Mouse (Mus musculus) mature B cell (primary cell): ENCODE results near the gene Spint1.

Experiments
- in situ Hi-C: fragments of 300-500 bp; cut with MboI; formaldehyde crosslinking; loops from 2 replicates; pipeline ENCODE4 v1.14.3; 2019

Gene Spint1

GRCm38 (mm10) chr2:119293311-119293710 lies 56.1 kb downstream of the Spint1 start:
- in situ Hi-C loops = no loop called here

DNA sequence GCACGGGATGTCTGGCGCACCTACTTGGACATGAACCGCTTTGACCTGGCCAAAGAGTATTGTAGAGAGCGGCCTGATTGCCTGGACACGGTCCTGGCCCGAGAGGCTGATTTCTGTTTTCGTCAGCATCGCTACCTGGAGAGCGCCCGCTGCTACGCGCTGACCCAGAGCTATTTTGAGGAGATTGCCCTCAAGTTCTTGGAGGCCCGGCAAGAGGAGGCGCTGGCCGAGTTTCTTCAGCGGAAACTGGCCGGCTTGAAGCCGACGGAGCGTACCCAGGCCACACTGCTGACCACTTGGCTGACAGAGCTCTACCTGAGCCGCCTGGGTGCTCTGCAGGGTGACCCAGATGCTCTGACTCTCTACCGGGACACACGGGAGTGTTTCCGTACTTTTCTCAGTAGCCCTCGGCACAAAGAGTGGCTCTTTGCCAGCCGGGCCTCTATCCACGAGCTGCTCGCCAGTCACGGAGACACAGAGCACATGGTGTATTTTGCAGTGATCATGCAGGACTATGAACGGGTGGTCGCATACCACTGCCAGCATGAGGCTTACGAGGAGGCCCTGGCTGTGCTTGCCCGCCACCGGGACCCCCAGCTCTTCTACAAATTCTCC lies 56.7 kb downstream of the Spint1 start:
- in situ Hi-C loops = no loop called here

DNA sequence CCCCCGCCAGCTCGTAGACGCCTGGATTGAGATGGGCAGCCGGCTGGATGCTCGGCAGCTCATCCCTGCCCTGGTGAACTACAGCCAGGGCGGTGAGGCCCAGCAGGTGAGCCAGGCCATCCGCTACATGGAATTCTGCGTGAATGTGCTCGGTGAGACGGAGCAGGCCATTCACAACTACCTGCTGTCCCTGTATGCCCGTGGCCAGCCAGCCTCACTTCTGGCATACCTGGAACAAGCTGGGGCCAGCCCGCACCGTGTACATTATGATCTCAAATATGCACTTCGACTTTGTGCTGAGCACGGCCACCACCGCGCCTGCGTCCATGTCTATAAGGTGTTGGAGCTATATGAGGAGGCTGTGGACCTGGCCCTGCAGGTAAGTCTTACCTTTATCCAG lies 57.2 kb downstream of the Spint1 start:
- in situ Hi-C loops = no loop called here

DNA sequence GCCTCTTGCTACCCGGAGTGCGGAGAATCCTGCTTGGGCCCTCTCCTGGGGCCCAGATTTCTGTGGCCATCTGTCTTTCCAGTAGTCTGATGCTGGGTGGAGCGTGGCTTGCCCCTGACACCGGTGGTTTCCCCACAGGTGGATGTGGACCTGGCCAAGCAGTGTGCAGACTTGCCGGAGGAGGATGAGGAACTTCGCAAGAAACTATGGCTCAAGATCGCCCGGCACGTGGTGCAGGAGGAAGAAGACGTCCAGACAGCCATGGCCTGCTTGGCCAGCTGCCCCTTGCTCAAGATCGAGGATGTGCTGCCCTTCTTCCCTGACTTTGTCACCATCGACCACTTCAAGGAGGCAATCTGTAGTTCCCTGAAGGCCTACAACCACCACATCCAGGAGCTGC lies 59.6 kb downstream of the Spint1 start:
- in situ Hi-C loops = no loop called here

GRCm38 (mm10) chr2:119297506-119297905 lies 60.3 kb downstream of the Spint1 start:
- in situ Hi-C loops = no loop called here

- in situ Hi-C loops = no loop called here
These were observed 61.2 kb downstream of the Spint1 start for GRCm38 (mm10) chr2:119298330-119298729.

DNA sequence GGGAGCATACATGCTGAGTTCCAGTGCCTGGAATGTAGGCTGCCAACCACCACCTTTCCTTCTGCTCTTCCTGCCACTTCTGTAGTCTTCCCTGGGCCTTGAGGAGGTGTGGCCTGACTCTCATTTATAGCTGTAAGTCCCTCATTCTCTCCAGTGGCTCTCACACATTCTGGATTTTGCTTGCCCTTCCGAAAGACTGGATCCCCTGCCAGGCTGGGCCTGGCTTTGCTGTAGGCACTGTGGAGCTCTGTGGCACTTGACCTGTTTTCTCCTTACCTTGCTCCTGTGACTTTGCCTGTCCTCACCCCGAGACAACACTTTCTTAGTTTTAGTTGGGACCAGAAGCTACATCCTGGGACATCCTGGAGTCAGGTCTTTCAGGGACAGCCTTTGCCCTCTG lies 61.7 kb downstream of the Spint1 start:
- in situ Hi-C loops = no loop called here
